Mouse (Mus musculus) regulatory T cell (primary cell): ENCODE results near the gene Nrg3.

Source experiments
- in situ Hi-C: fragments of 300-600 bp; cut with MboI, MseI; formaldehyde crosslinking; loops from one replicate; pipeline ENCODE4 v1.15.1; 2025; ENCODE audit warnings: high pct_unique_total_duplicates

Gene Nrg3

GRCm38 (mm10) chr14:38991847-38992573 lies 480.9 kb downstream of the Nrg3 start:
- in situ Hi-C loops = no loop called here

- in situ Hi-C loops = no loop called here
These were observed 513.5 kb downstream of the Nrg3 start for GRCm38 (mm10) chr14:38959367-38959766.

- in situ Hi-C loops = no loop called here
These were observed 535.4 kb downstream of the Nrg3 start for GRCm38 (mm10) chr14:38937481-38937880.

- in situ Hi-C loops = no loop called here
These were observed 536.3 kb downstream of the Nrg3 start for GRCm38 (mm10) chr14:38936483-38937054.

- in situ Hi-C loops = no loop called here
These were observed 549.2 kb downstream of the Nrg3 start for GRCm38 (mm10) chr14:38923652-38924051.

GRCm38 (mm10) chr14:38920800-38921199 lies 552.1 kb downstream of the Nrg3 start:
- in situ Hi-C loops = no loop called here

- in situ Hi-C loops = no loop called here
These were observed 602.3 kb downstream of the Nrg3 start for GRCm38 (mm10) chr14:38870591-38870990.

GRCm38 (mm10) chr14:38847566-38847965 lies 625.3 kb downstream of the Nrg3 start:
- in situ Hi-C loops = no loop called here

- in situ Hi-C loops = no loop called here
These were observed 625.8 kb downstream of the Nrg3 start for GRCm38 (mm10) chr14:38847091-38847490.

- in situ Hi-C loops = no loop called here
These were observed 637.9 kb downstream of the Nrg3 start for GRCm38 (mm10) chr14:38835006-38835405.

- in situ Hi-C loops = loop anchor here (10.0 kb wide), 1 partner anchor 830 kb away; no protein-coding TSS in a partner anchor
These were observed 648.0 kb downstream of the Nrg3 start for GRCm38 (mm10) chr14:38824891-38825290.

GRCm38 (mm10) chr14:38797027-38797426 lies 675.9 kb downstream of the Nrg3 start:
- in situ Hi-C loops = no loop called here

- in situ Hi-C loops = no loop called here
These were observed 697.4 kb downstream of the Nrg3 start for GRCm38 (mm10) chr14:38775291-38776116.

- in situ Hi-C loops = no loop called here
These were observed 698.1 kb downstream of the Nrg3 start for GRCm38 (mm10) chr14:38774811-38775210.

GRCm38 (mm10) chr14:38730465-38730864 lies 742.4 kb downstream of the Nrg3 start:
- in situ Hi-C loops = no loop called here

- in situ Hi-C loops = no loop called here
These were observed 769.0 kb downstream of the Nrg3 start for GRCm38 (mm10) chr14:38703894-38704293.

GRCm38 (mm10) chr14:38702596-38703393 lies 770.1 kb downstream of the Nrg3 start:
- in situ Hi-C loops = no loop called here

GRCm38 (mm10) chr14:38701413-38701812 lies 771.5 kb downstream of the Nrg3 start:
- in situ Hi-C loops = no loop called here

GRCm38 (mm10) chr14:38700972-38701371 lies 771.9 kb downstream of the Nrg3 start:
- in situ Hi-C loops = no loop called here

GRCm38 (mm10) chr14:38659973-38660372 lies 812.9 kb downstream of the Nrg3 start:
- in situ Hi-C loops = loop anchor here (10.0 kb wide), 1 partner anchor 1665 kb away; no protein-coding TSS in a partner anchor

GRCm38 (mm10) chr14:38637070-38637469 lies 835.8 kb downstream of the Nrg3 start:
- in situ Hi-C loops = no loop called here

GRCm38 (mm10) chr14:38630114-38630513 lies 842.8 kb downstream of the Nrg3 start:
- in situ Hi-C loops = no loop called here
